Mouse (Mus musculus) kidney, embryonic 15.5 days (tissue): ENCODE data around the gene Bcl11a. TPM values are rescaled to one million over a fixed set of nuclear protein-coding genes. Genes with fewer than 3 reads are reported as not detected.

ENCODE experiments used
- ATAC-seq: fragments of 200-750 bp; cut with Nextera tagmentation; replicated peaks from 2 replicates; pipeline ENCODE4 v1.8.0; 2017; ENCODE audit warnings: moderate TSS enrichment; ENCODE audit not compliant: low FRiP score
- H3K27ac ChIP-seq: fragments of 300-500 bp; sonication (generic); 2 replicates; pipeline ENCODE4 v1.5.1; 2015; ENCODE audit warnings: mild to moderate bottlenecking, inconsistent platforms
- H3K27me3 ChIP-seq: fragments of 300-500 bp; sonication (generic); 2 replicates; pipeline ENCODE4 v1.6.1; 2015; ENCODE audit warnings: inconsistent platforms
- H3K36me3 ChIP-seq: fragments of 300-500 bp; sonication (generic); 2 replicates; pipeline ENCODE4 v1.6.1; 2015; ENCODE audit warnings: inconsistent platforms
- H3K4me1 ChIP-seq: fragments of 300-500 bp; sonication (generic); 2 replicates; pipeline ENCODE4 v1.6.1; 2015; ENCODE audit warnings: inconsistent platforms
- H3K4me2 ChIP-seq: fragments of 300-500 bp; sonication (generic); 2 replicates; pipeline ENCODE4 v1.6.1; 2015; ENCODE audit warnings: moderate library complexity, mild to moderate bottlenecking, inconsistent platforms
- H3K4me3 ChIP-seq: fragments of 300-500 bp; sonication (generic); replicated peaks from 2 replicates; pipeline ENCODE4 v1.5.1; 2015; ENCODE audit warnings: mild to moderate bottlenecking, inconsistent platforms
- H3K9ac ChIP-seq: fragments of 300-500 bp; sonication (generic); 2 replicates; pipeline ENCODE4 v1.6.1; 2015; ENCODE audit warnings: mild to moderate bottlenecking, inconsistent platforms
- H3K9me3 ChIP-seq: fragments of 300-500 bp; sonication (generic); replicated peaks from 2 replicates; pipeline ENCODE4 v1.6.1; 2016; ENCODE audit warnings: inconsistent platforms
- WGBS: fragments of 180-500 bp; shearing (Covaris S2); methylation state at CpG from one replicate; pipeline ENCODE4 v1.1.7; 2015; ENCODE audit warnings: mixed read lengths; 5-methylcytosine and 5-hydroxymethylcytosine counted together
- polyA plus RNA-seq: library from polyadenylated mRNA; unstranded; fragments of >200 nt; fragmentation: Nextera tagmentation; extraction: Ambion mirVana; gene quantifications from 2 replicates; pipeline ENCODE4 v1.2.1, GENCODE M21; 2015

The Bcl11a gene
- polyA plus RNA-seq, 1 experiment from 2014 or later = 3.6 TPM

- no peaks in the 10 kb centered on the region for H3K9me3 ChIP-seq
- peaks cover 8% of the 10 kb centered on the region; the same call in 1 of the 2 replicates for H3K27me3 ChIP-seq
- no peak overlapping the region for H3K9ac ChIP-seq
- 72% methylated on average over 2 of the region's 2 CpGs for WGBS
- no peak overlapping the region for H3K27ac ChIP-seq
- H3K4me3 ChIP-seq = no peak overlapping the region
- H3K36me3 ChIP-seq = no peaks in the 10 kb centered on the region
- no peaks in the 10 kb centered on the region for H3K4me1 ChIP-seq
- ATAC-seq = no peak
- no peak overlapping the region for H3K4me2 ChIP-seq
Observed at GRCm38 (mm10) chr11:24174161-24174792, 96.4 kb downstream of the Bcl11a start.

GRCm38 (mm10) chr11:24177458-24177857 lies 99.6 kb downstream of the Bcl11a start:
- Histone ChIP-seq H3K9ac (no peak overlapping the region), H3K27ac (no peak overlapping the region), H3K4me2 (no peak overlapping the region), H3K9me3 (no peaks in the 10 kb centered on the region), H3K4me1 (no peaks in the 10 kb centered on the region), H3K4me3 (no peak overlapping the region), H3K36me3 (no peaks in the 10 kb centered on the region), H3K27me3 (peaks cover 11% of the 10 kb centered on the region; the same call in 1 of the 2 replicates)
- ATAC-seq = no peak
- WGBS = 88% methylated on average over 4 of the region's 4 CpGs

GRCm38 (mm10) chr11:24178823-24179476 lies 101.1 kb downstream of the Bcl11a start:
- Histone ChIP-seq H3K36me3 (no peaks in the 10 kb centered on the region), H3K27ac (no peak overlapping the region), H3K4me1 (no peaks in the 10 kb centered on the region), H3K9me3 (no peaks in the 10 kb centered on the region), H3K4me3 (no peak overlapping the region), H3K4me2 (no peak overlapping the region), H3K9ac (no peak overlapping the region), H3K27me3 (peaks cover 19% of the 10 kb centered on the region; the same call in 1 of the 2 replicates)
- no peak for ATAC-seq
- 90% methylated on average over 6 of the region's 6 CpGs for WGBS

GRCm38 (mm10) chr11:24180040-24180439 lies 102.2 kb downstream of the Bcl11a start:
- no peak overlapping the region for H3K4me3 ChIP-seq
- WGBS = 76% methylated on average over 7 of the region's 7 CpGs
- H3K9ac ChIP-seq = no peak overlapping the region
- H3K9me3 ChIP-seq = no peaks in the 10 kb centered on the region
- no peaks in the 10 kb centered on the region for H3K4me1 ChIP-seq
- H3K27me3 ChIP-seq = peaks cover 23% of the 10 kb centered on the region; the same call in 1 of the 2 replicates
- H3K36me3 ChIP-seq = no peaks in the 10 kb centered on the region
- H3K4me2 ChIP-seq = no peak overlapping the region
- no peak for ATAC-seq
- H3K27ac ChIP-seq = no peak overlapping the region

- ATAC-seq = no peak
- 88% methylated on average over 7 of the region's 7 CpGs for WGBS
Observed at GRCm38 (mm10) chr11:24183501-24183900, 105.6 kb downstream of the Bcl11a start.

GRCm38 (mm10) chr11:24184932-24185331 lies 107.1 kb downstream of the Bcl11a start:
- ATAC-seq = no peak

More at GRCm38 (mm10) chr11:24183501-24183900, 105.6 kb downstream of the Bcl11a start:
- H3K27ac ChIP-seq = no peak overlapping the region
- H3K36me3 ChIP-seq = no peaks in the 10 kb centered on the region
- no peak overlapping the region for H3K4me2 ChIP-seq
- no peaks in the 10 kb centered on the region for H3K4me1 ChIP-seq
- peaks cover 28% of the 10 kb centered on the region for H3K27me3 ChIP-seq
- H3K9ac ChIP-seq = no peak overlapping the region
- H3K9me3 ChIP-seq = no peaks in the 10 kb centered on the region
- H3K4me3 ChIP-seq = no peak overlapping the region

GRCm38 (mm10) chr11:24190411-24190810 lies 112.6 kb downstream of the Bcl11a start:
- H3K9me3 ChIP-seq = no peaks in the 10 kb centered on the region
- H3K36me3 ChIP-seq = no peaks in the 10 kb centered on the region
- no peak overlapping the region for H3K27ac ChIP-seq
- ATAC-seq = peak; percentile 87
- H3K27me3 ChIP-seq = peaks cover 45% of the 10 kb centered on the region; the same call in 1 of the 2 replicates
- no peak overlapping the region for H3K4me3 ChIP-seq
- no peak overlapping the region for H3K4me2 ChIP-seq
- H3K4me1 ChIP-seq = peaks cover 8% of the 10 kb centered on the region; the same call in 1 of the 2 replicates
- WGBS = 14% methylated on average over 3 of the region's 3 CpGs
- H3K9ac ChIP-seq = no peak overlapping the region

More at GRCm38 (mm10) chr11:24184932-24185331, 107.1 kb downstream of the Bcl11a start:
- Histone ChIP-seq H3K27me3 (peaks cover 35% of the 10 kb centered on the region), H3K4me1 (peaks cover 3% of the 10 kb centered on the region; the same call in 1 of the 2 replicates), H3K9me3 (no peaks in the 10 kb centered on the region), H3K9ac (no peak overlapping the region), H3K36me3 (no peaks in the 10 kb centered on the region), H3K27ac (no peak overlapping the region), H3K4me3 (no peak overlapping the region), H3K4me2 (no peak overlapping the region)
- WGBS = 54% methylated on average over 5 of the region's 5 CpGs

- H3K27me3 ChIP-seq = peaks cover 34% of the 10 kb centered on the region
- no peak overlapping the region for H3K4me3 ChIP-seq
- H3K9ac ChIP-seq = no peak overlapping the region
- no peak overlapping the region for H3K27ac ChIP-seq
- no peaks in the 10 kb centered on the region for H3K9me3 ChIP-seq
- ATAC-seq = no peak; the same call in 1 of the 2 replicates
- no peak overlapping the region for H3K4me2 ChIP-seq
- H3K4me1 ChIP-seq = peaks cover 17% of the 10 kb centered on the region; the same call in 1 of the 2 replicates
- 51% methylated on average over 4 of the region's 4 CpGs for WGBS
- no peaks in the 10 kb centered on the region for H3K36me3 ChIP-seq
Observed at GRCm38 (mm10) chr11:24196460-24197190, 118.8 kb downstream of the Bcl11a start.

- Histone ChIP-seq H3K27ac (no peak overlapping the region), H3K9me3 (no peaks in the 10 kb centered on the region), H3K9ac (no peak overlapping the region), H3K27me3 (peaks cover 26% of the 10 kb centered on the region), H3K4me3 (no peak overlapping the region), H3K4me2 (no peak overlapping the region), H3K4me1 (peaks cover 20% of the 10 kb centered on the region; the same call in 1 of the 2 replicates), H3K36me3 (no peaks in the 10 kb centered on the region)
- ATAC-seq = no peak
- whole genome bisulfite sequencing = 59% methylated on average over 1 of the region's 1 CpGs
Observed at GRCm38 (mm10) chr11:24197424-24197823, 119.6 kb downstream of the Bcl11a start.

GRCm38 (mm10) chr11:24199560-24199959 lies 121.7 kb downstream of the Bcl11a start:
- no peak overlapping the region for H3K27ac ChIP-seq
- 88% methylated on average over 3 of the region's 3 CpGs for WGBS
- H3K4me1 ChIP-seq = peaks cover 29% of the 10 kb centered on the region
- no peak overlapping the region for H3K4me2 ChIP-seq
- no peak overlapping the region for H3K4me3 ChIP-seq
- no peaks in the 10 kb centered on the region for H3K9me3 ChIP-seq
- no peaks in the 10 kb centered on the region for H3K36me3 ChIP-seq
- H3K27me3 ChIP-seq = peaks cover 19% of the 10 kb centered on the region
- ATAC-seq = no peak
- no peak overlapping the region for H3K9ac ChIP-seq

GRCm38 (mm10) chr11:24200310-24200709 lies 122.5 kb downstream of the Bcl11a start:
- Histone ChIP-seq H3K4me3 (no peak overlapping the region), H3K27me3 (peaks cover 17% of the 10 kb centered on the region), H3K9ac (no peak overlapping the region), H3K9me3 (no peaks in the 10 kb centered on the region), H3K4me2 (no peak overlapping the region), H3K4me1 (peaks cover 29% of the 10 kb centered on the region), H3K36me3 (no peaks in the 10 kb centered on the region), H3K27ac (no peak overlapping the region)
- WGBS = 25% methylated on average over 5 of the region's 5 CpGs
- peak; percentile 76 for ATAC-seq

- H3K4me2 ChIP-seq = no peak overlapping the region
- ATAC-seq = no peak
- peaks cover 18% of the 10 kb centered on the region for H3K27me3 ChIP-seq
- 92% methylated on average over 4 of the region's 4 CpGs for WGBS
- H3K27ac ChIP-seq = no peak overlapping the region
- no peaks in the 10 kb centered on the region for H3K9me3 ChIP-seq
- no peak overlapping the region for H3K9ac ChIP-seq
- H3K36me3 ChIP-seq = no peaks in the 10 kb centered on the region
- no peak overlapping the region for H3K4me3 ChIP-seq
- peaks cover 29% of the 10 kb centered on the region for H3K4me1 ChIP-seq
Observed at GRCm38 (mm10) chr11:24201223-24201622, 123.4 kb downstream of the Bcl11a start.
